Mouse (Mus musculus) bone marrow, adult 2 months (tissue): ENCODE results near the gene Cpped1. TPM values are rescaled to one million over a fixed set of nuclear protein-coding genes. Genes with fewer than 3 reads are reported as not detected.

Experiments
- H3K27ac ChIP-seq: fragments of 200-500 bp; 2 replicates; pipeline ENCODE4 v1.5.1; 2012; ENCODE audit warnings: low read depth, mild to moderate bottlenecking, control low read depth, inconsistent platforms, low read length; ENCODE audit not compliant: control insufficient read depth, poor library complexity, insufficient read depth
- H3K4me1 ChIP-seq: fragments of 200-500 bp; 2 replicates; pipeline ENCODE4 v1.6.1; 2011; ENCODE audit warnings: low read length; ENCODE audit not compliant: control insufficient read depth, insufficient read depth
- H3K4me3 ChIP-seq: fragments of 200-500 bp; replicated peaks from 2 replicates; pipeline ENCODE3; 2011; ENCODE audit warnings: mild to moderate bottlenecking, low read depth, low read length, control low read depth; ENCODE audit not compliant: control insufficient read depth
- CTCF ChIP-seq: fragments of 200-500 bp; IDR thresholded peaks from 2 replicates; pipeline ENCODE4 v1.5.1; 2011; ENCODE audit warnings: low read length, control low read depth; ENCODE audit not compliant: control insufficient read depth, insufficient read depth
- POLR2A ChIP-seq: fragments of 200-500 bp; IDR thresholded peaks from 2 replicates; pipeline ENCODE4 v1.6.1; 2011; ENCODE audit warnings: low read depth, mild to moderate bottlenecking, control low read depth, low read length, borderline replicate concordance; ENCODE audit not compliant: control insufficient read depth
- WGBS: fragments of 180-500 bp; shearing (Covaris S2); methylation state at CpG from one replicate; pipeline ENCODE4 v1.1.7; 2018; 5-methylcytosine and 5-hydroxymethylcytosine counted together
- polyA plus RNA-seq: library from polyadenylated mRNA; stranded (reverse); fragments of >200 nt; gene quantifications from 2 replicates; pipeline ENCODE4 v1.2.4, GENCODE M21; 2011; ENCODE audit warnings: low replicate concordance; ENCODE audit not compliant: missing spikeins, insufficient read depth, insufficient read length

Cpped1 gene
- polyA plus RNA-seq, 1 experiment: 6.7 TPM

DNA sequence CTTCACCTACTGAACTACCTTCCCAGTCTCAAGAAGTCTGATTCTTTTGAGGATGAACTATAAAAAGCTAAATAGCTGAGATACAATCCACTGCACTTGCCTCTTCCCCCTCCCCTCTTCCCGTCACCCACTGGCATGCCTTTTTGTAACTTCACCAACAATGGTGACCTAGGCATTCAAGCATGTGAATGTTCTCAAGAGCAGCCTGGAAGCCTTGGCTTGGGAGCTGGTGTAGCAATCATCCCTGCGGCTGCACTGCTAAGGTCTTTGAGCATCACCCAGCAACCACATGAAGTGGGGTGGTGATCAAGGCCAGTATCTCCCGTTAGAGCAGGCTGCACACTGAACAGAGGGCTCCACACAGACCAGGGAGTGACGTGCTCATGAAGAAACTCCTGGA, 114.6 kb downstream of the Cpped1 start:
- 84% methylated on average over 4 of the region's 4 CpGs for WGBS
- TF ChIP-seq POLR2A: no peak
- TF ChIP-seq CTCF: no peak
- no peaks in the 10 kb centered on the region for H3K4me1 ChIP-seq
- H3K4me3 ChIP-seq: no peak overlapping the region
- H3K27ac ChIP-seq: no peak overlapping the region

DNA sequence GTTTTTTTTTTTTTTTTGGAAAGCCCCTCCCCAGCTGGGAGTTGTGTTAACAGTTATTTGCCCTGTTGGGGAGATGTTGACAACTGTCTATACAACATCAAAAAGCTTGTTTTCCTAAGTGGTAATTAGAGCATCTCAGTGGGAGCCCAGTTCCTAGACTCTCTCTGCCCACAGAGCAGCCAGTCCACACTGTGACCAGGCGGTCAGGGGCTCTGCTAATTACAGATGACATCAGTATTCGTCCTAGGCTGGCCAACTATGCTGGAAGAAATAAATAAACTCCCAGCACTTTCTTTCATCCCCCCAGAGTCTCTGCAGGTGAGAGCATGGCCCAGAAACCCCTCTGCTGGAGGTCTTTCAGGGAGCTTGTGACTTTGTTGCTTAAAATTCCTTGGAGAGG, 115.9 kb downstream of the Cpped1 start:
- Histone ChIP-seq H3K4me1 (no peaks in the 10 kb centered on the region), H3K27ac (no peak overlapping the region), H3K4me3 (no peak overlapping the region)
- 51% methylated on average over 2 of the region's 2 CpGs for WGBS
- TF ChIP-seq CTCF: no peak
- no peak for TF ChIP-seq POLR2A

DNA sequence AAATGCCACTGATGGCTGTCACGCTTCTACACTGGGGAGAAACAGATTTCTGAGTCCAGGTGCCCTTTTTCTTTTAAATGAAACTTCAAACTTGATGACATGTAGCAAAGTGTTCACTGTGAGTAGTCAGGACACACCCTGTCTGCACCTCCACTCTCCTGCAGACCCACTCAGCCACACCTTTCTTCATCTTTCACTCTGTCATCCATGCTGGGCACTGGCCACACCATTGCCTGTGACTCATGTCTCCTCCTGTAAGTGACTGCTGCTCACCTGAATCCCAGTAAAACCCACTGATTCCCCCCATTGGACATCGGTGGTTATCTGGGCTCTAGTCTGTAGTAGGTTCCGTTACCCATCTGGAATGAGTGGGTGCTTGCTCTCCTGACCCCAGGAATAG, 118.8 kb downstream of the Cpped1 start:
- 80% methylated on average over 3 of the region's 3 CpGs for WGBS
- TF ChIP-seq CTCF: no peak
- no peak for TF ChIP-seq POLR2A
- Histone ChIP-seq H3K27ac (no peak overlapping the region), H3K4me1 (no peaks in the 10 kb centered on the region), H3K4me3 (no peak overlapping the region)

DNA sequence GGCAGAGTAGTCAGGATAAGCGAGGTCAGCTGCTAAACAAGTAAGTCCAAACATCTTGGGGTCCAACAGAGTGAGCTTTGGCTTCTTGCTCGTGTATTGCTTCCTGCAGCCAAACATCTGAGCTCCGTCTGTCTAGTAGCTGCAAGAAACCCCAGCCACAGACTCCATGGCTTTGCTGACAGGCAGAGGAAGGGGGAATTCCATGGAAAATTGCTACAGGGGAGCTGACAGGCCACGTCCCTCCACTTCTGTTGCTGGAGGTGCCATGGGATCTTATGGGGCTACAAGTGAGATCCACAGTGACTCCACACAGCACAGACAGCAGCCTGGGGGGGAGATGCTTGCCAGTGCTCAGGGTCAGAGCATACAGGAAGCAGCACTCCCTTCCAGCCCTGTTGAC, 123.4 kb downstream of the Cpped1 start:
- Histone ChIP-seq H3K27ac (no peak overlapping the region), H3K4me3 (no peak overlapping the region), H3K4me1 (no peaks in the 10 kb centered on the region)
- TF ChIP-seq CTCF (no peak), POLR2A (no peak)
- WGBS: 66% methylated on average over 4 of the region's 4 CpGs

DNA sequence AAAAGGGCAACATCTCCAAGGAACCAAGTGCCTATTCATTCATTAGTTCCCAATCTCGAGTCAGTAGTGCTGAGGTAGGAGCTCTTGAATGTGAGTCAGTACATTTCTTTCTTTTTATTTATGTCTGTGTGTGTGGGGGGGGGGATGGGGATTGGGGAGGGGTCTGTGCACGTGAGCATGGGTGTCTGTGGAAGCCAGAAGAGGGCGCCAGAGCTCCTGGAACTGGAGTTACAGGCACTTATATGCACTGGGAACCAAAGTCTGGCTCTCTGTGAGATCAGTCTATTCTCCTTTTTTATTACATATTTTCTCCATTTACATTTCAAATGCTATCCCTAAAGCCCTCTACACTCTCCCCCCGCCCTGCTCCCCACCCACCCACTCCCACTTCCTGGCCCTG, 124.9 kb downstream of the Cpped1 start:
- H3K4me1 ChIP-seq: no peaks in the 10 kb centered on the region
- WGBS: 68% methylated on average over 4 of the region's 4 CpGs
- no peak overlapping the region for H3K27ac ChIP-seq
- no peak overlapping the region for H3K4me3 ChIP-seq
- TF ChIP-seq POLR2A (no peak), CTCF (no peak)

DNA sequence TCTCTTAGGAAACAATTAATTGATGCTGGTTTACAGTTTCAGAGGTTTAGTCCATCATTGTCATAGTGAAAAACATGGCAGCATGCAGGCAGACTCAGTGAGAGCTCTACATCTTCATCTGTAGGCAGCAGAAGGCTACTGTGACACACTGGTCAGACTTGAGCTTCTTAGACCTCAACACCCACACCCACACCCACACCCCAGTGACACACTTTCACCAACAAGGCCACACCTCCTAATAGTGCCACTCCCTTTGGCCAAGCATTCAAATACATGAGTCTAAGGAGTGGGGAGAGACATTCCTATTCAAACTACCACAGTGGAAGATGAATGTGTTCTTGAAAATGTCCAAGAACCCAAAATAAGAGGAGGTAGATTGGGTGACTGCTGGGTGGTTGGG, 125.9 kb downstream of the Cpped1 start:
- no peaks in the 10 kb centered on the region for H3K4me1 ChIP-seq
- TF ChIP-seq POLR2A: no peak
- no peak for TF ChIP-seq CTCF
- H3K27ac ChIP-seq: no peak overlapping the region
- H3K4me3 ChIP-seq: no peak overlapping the region

DNA sequence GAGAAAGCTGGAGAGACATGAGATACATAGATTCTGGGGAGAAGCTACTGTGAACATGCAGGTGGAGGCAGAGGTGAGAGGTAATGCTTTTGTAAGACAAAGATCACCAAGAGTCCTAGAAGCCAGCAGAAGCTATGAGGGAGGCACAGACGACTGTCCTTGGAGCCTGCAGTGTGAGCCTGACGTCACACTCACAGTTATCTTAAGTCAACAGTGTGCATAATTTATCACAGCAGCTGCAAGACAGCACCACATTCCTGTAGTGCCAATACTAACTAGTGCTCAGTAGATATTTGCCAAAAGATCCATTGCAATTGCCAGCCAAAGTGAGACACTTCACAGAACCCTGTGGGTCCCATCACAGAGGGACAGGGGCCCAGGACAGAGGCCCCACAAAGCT, 127.2 kb downstream of the Cpped1 start:
- no peak overlapping the region for H3K27ac ChIP-seq
- 49% methylated on average over 2 of the region's 2 CpGs for WGBS
- no peak for TF ChIP-seq CTCF
- no peak for TF ChIP-seq POLR2A

DNA sequence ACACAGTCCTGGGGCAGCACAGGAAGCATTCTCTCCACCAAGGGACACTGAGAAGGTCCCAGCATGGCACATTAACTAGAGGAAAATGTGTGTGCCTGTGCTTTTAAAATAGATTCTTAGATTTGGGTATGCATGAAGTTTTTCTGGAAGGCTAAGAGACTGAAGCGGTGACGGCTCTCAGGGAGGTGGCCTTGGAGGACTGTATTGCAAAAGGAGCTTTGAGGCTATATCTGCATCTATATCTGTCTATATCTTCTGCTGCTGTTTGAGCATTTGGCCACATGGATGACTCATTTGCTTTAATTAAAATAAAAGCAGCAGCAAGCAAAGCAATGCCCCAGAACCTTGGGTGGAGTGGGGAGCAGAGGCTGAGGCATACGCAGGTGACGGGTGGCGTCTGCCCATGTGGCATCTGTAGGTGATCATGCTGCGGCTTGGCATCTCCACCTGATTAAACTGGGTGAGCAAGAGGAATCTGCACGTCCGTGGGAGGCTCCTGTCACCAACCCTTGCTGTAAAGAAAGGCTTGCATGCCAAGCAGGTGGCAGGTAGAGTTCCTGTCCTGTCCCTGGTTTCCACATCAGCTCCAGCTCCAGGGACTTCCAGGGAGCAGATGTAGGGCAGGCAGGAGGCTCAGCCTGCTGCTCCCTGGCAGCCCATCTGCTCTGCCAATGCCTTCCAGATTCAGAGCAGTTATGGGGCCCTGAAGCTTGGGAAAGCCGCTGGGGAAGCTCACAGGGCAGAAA, 130.4 kb downstream of the Cpped1 start:
- no peaks in the 10 kb centered on the region for H3K4me1 ChIP-seq
- 78% methylated on average over 9 of the region's 9 CpGs for WGBS
- H3K4me3 ChIP-seq: no peak overlapping the region
- TF ChIP-seq CTCF (no peak), POLR2A (no peak)
- no peak overlapping the region for H3K27ac ChIP-seq

More for the DNA sequence above, 127.2 kb downstream of the Cpped1 start:
- Histone ChIP-seq H3K4me3 (no peak overlapping the region), H3K4me1 (no peaks in the 10 kb centered on the region)

DNA sequence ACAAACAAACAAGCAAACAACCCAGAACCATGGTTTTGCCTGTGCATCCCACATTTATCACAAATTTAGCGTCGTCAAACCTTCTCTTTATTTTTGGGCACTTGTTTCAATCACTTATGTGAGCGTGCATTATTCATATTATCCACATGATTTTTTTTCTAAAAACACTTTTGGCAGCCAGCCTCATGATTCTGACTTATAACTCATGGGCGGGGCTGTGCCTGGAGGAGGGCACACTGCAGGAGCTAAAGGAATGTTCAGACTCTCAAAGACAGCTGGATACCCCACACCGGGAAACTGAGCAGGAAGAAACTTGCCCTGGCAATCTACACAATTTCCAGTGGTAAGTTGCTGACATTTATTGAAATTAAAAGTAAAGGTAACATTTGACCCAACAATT, 131.1 kb downstream of the Cpped1 start:
- 79% methylated on average over 5 of the region's 5 CpGs for WGBS
- H3K4me1 ChIP-seq: no peaks in the 10 kb centered on the region
- TF ChIP-seq POLR2A: no peak
- TF ChIP-seq CTCF: no peak
- H3K27ac ChIP-seq: no peak overlapping the region
- no peak overlapping the region for H3K4me3 ChIP-seq
